Mouse (Mus musculus): ENCODE results near the gene Zcchc2. TPM values are rescaled to one million over a fixed set of nuclear protein-coding genes. Genes with fewer than 3 reads are reported as not detected.

Gene Zcchc2
- 7.3 TPM for polyA plus RNA-seq (2017; shearing (Covaris generic))

DNA sequence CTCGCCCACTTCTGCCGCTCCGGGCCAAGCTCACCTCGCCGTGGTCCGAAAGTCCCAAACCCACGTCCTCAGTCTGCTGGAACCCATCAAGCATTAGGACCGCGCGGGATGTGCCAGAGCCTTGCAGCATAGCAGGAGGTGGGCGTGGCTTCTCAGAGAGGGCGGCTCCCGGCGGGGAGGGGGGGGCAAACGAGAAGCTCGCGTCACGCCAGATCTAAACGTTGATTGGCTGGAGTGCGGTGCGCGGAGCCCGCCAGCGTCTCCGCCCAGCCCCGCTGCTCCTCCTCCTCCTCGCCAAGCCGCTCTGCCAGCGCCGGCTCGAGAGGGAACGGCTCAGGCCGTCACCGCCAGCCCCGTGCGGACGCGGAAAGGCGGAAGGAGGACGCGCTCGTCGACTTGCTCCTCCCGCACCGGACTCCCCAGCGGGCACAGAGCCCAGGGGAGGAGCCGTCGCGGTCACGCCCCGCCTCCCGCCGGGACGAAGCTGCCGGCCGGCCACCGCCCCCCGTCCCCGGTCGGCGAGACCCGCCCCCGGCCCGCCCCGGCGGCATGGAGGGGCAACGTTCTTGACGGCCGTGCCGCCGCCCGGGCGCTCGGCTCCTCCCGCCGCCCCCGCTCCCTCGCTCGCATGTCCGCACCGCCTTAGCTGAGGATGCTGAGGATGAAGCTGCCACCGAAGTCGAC lies at the start of gene Zcchc2:
Zcchc2 (plus strand) TSS at position 269 of the 684 bp plus-strand sequence.

Other genes starting within 250 kb of the Zcchc2 start
- gene Tnfrsf11a, start 209.7 kb upstream of the Zcchc2 start, polyA plus RNA-seq (2017; shearing (Covaris generic)), result not detected
- 16.8 TPM for gene Phlpp1, start 181.3 kb downstream of the Zcchc2 start, polyA plus RNA-seq (2017; shearing (Covaris generic))